Mouse (Mus musculus): Measurements from ENCODE around the gene Wnt10b. TPM values are rescaled to one million over a fixed set of nuclear protein-coding genes. Genes with fewer than 3 reads are reported as not detected.

Wnt10b gene
- polyA plus RNA-seq, 1 experiment from 2014 or later, result 0.40 TPM

DNA sequence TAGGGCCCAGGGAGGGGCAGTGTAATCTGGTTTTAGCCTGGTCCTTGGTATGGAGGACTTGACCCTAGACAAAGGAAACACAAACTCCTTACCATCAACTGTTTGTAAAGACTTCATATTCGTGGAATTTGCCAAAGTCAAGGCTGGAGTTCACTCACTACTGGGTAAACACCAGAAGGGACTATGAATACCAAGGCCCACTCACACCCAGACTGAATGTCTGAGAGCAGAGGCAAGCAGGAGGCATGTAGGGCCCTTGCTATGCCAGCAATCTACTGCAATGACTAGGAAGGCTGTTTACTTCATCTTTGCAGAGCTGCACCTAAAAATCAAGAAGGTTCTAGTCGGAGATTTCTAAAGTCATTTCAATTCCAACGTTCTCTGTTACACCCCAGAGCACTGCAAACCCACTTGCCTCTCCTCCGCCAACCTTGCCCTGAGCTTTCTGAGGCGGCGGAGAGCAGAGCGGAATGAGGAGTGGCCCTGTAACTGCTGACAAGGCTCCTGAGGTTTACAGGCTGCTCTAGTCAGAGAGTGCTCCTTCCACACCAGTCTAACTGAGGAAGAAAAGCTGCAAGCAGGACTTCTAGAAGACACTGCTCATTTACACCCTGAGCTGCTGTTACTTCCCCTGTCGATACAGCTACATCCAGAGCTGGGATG lies 35.1 kb downstream of the Wnt10b start:
- Histone ChIP-seq H3K4me1 (ENCODE audit: control insufficient read depth, insufficient read depth, low read length) (no peaks in the 10 kb centered on the region), H3K9me3 (ENCODE audit: control insufficient read depth, low read length) (no peaks in the 10 kb centered on the region), H3K4me2 (no peak overlapping the region), H3K4me3 (ENCODE audit: low read depth, low read length) (no peak overlapping the region), H3K27ac (ENCODE audit: low read depth, low read length) (no peak overlapping the region), H3K36me3 (ENCODE audit: control insufficient read depth, insufficient read depth, low read length) (peaks cover 9% of the 10 kb centered on the region; the same call in 1 of the 2 replicates), H3K9ac (ENCODE audit: low read length) (no peak overlapping the region), H3K27me3 (ENCODE audit: control insufficient read depth, insufficient read depth, low read length) (no peaks in the 10 kb centered on the region)
- 86% methylated on average over 8 of the region's 8 CpGs for WGBS
- ATAC-seq (ENCODE audit: low FRiP score) (no peak), DNase-seq (ENCODE audit: low spot score, missing footprints) (no peak)

DNA sequence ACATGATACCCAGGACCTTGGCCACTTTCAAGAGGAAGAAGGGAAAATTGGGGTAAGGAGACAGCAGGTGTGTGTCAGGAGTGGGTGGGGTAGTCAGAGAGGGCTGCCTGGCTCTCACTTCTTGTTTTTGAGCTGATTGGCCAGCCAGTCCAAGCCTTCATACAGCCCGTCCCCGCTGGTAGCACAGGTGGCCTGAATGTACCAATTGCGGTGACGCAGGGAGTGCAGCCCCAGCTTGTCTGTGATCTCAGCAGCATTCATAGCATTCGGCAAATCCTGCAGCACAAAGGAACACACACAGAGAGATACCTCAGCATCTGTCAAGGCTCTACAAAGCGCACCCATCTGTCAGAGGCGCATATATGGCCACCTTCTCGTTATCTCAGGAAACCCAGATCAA lies 37.7 kb downstream of the Wnt10b start:
- Histone ChIP-seq H3K9me3 (ENCODE audit: control insufficient read depth, low read length) (no peaks in the 10 kb centered on the region), H3K4me3 (ENCODE audit: low read depth, low read length) (no peak overlapping the region), H3K27ac (ENCODE audit: low read depth, low read length) (no peak overlapping the region), H3K9ac (ENCODE audit: low read length) (no peak overlapping the region), H3K4me1 (ENCODE audit: control insufficient read depth, insufficient read depth, low read length) (no peaks in the 10 kb centered on the region), H3K36me3 (ENCODE audit: control insufficient read depth, insufficient read depth, low read length) (peaks cover 13% of the 10 kb centered on the region; the same call in 1 of the 2 replicates), H3K27me3 (ENCODE audit: control insufficient read depth, insufficient read depth, low read length) (no peaks in the 10 kb centered on the region), H3K4me2 (no peak overlapping the region)
- DNase-seq (ENCODE audit: low spot score, missing footprints), result peak; percentile 45
- ATAC-seq (ENCODE audit: low FRiP score), result no peak
- WGBS, result 88% methylated on average over 8 of the region's 8 CpGs

DNA sequence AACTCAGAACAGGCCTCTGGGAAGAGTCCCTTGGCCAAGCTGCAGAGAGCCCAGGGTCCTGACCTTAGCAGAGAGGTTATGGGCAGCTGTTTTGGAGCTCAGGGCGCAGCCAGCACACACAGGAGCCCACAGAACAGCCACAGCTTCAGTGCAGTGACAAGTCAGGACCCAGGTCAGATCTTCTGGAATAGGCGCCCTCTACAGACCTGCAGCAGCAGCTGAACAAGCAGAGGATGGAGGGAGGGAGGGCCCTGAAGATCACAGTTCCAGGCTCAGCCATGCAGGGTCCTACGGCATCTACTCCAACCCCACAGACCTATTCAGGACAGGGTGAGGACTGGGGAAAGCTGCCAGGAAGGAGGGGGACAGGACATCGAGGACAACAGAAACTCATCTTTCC lies 39.2 kb downstream of the Wnt10b start:
- 73% methylated on average over 4 of the region's 4 CpGs for WGBS

DNA sequence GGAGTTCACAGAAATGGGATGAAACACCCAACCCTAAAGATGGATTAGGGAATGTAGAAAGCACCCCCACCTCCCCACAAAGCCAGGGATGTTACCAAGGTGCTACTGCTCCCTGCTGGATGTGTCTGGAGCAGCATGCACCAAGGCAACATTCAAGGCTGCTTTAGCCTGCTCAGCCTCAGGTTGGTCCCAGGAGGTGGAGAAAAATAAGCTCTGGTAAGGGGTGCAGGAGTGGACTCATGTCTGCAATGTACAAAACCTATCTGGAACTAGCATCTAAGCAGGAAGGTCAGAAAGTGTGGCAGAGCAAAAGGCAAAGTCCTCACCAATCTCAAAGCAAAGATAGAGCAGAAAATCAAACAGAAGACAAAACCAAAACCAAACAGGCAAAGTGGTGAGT lies 40.1 kb downstream of the Wnt10b start:
- no peak overlapping the region for H3K27ac ChIP-seq (ENCODE audit: low read depth, low read length)
- no peak overlapping the region for H3K4me3 ChIP-seq (ENCODE audit: low read depth, low read length)
- DNase-seq (ENCODE audit: low spot score, missing footprints) (peak; percentile 78), ATAC-seq (ENCODE audit: low FRiP score) (no peak)
- H3K4me1 ChIP-seq (ENCODE audit: control insufficient read depth, insufficient read depth, low read length), result no peaks in the 10 kb centered on the region
- no peak overlapping the region for H3K9ac ChIP-seq (ENCODE audit: low read length)
- H3K9me3 ChIP-seq (ENCODE audit: control insufficient read depth, low read length), result no peaks in the 10 kb centered on the region
- no peak overlapping the region for H3K4me2 ChIP-seq
- no peaks in the 10 kb centered on the region for H3K27me3 ChIP-seq (ENCODE audit: control insufficient read depth, insufficient read depth, low read length)
- peaks cover 13% of the 10 kb centered on the region; the same call in 1 of the 2 replicates for H3K36me3 ChIP-seq (ENCODE audit: control insufficient read depth, insufficient read depth, low read length)

More for the DNA sequence above, 39.2 kb downstream of the Wnt10b start:
- Histone ChIP-seq H3K27me3 (ENCODE audit: control insufficient read depth, insufficient read depth, low read length) (no peaks in the 10 kb centered on the region), H3K4me3 (ENCODE audit: low read depth, low read length) (no peak overlapping the region), H3K9me3 (ENCODE audit: control insufficient read depth, low read length) (no peaks in the 10 kb centered on the region), H3K4me1 (ENCODE audit: control insufficient read depth, insufficient read depth, low read length) (no peaks in the 10 kb centered on the region), H3K36me3 (ENCODE audit: control insufficient read depth, insufficient read depth, low read length) (peaks cover 13% of the 10 kb centered on the region; the same call in 1 of the 2 replicates), H3K27ac (ENCODE audit: low read depth, low read length) (no peak overlapping the region), H3K9ac (ENCODE audit: low read length) (no peak overlapping the region), H3K4me2 (no peak overlapping the region)
- ATAC-seq (ENCODE audit: low FRiP score) (no peak), DNase-seq (ENCODE audit: low spot score, missing footprints) (peak; percentile 37)

DNA sequence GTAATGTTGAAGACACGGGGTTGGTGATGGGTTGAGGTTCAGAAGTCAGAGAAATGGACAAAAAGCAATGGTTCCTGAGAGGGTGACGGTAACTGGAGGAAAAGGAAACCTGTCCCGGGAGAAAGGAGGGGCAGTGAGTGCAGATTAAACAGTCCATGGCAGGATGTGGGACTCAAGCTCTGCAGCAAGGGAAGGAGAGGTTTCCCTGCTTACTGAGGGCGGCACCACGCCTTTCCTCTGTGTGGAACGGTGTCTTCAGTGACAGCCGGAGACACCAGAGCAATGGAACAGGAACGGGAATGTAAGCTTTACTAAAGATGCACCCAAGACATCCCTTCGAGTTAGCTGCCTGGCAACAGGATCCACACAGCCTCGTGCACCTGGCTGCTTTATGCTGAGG lies 41.4 kb downstream of the Wnt10b start:
- no peak overlapping the region for H3K27ac ChIP-seq (ENCODE audit: low read depth, low read length)
- no peak overlapping the region for H3K4me3 ChIP-seq (ENCODE audit: low read depth, low read length)

DNA sequence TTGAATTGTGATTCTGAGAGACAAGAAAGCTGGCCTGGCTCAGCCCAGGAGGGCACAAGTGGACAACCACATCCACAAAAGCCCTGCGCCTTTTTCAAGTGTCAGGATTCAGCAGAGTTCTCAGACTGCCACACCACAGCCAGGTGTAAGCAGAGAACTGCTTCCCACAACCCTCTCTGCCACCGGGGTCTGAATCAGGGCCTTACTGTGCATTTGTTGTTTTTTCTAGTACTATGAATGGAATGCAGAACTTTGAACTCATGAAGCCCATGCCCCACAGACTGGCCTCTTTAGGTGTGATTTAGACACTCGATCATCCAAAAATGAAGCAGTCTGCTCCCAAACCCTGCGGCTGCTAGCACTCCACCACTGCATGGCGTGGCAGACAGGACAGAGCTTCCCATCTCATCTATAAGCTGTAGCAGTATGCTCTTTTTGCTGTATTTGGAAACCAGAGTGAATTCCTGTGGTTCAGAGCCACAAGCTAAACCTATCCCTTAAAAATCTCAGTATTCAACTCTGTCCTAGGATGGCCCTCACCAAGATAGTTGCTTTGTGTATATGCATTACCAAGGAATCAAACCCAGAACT lies 43.9 kb downstream of the Wnt10b start:
- Histone ChIP-seq H3K27ac (ENCODE audit: low read depth, low read length) (no peak overlapping the region), H3K4me2 (no peak overlapping the region), H3K9me3 (ENCODE audit: control insufficient read depth, low read length) (no peaks in the 10 kb centered on the region), H3K27me3 (ENCODE audit: control insufficient read depth, insufficient read depth, low read length) (no peaks in the 10 kb centered on the region), H3K9ac (ENCODE audit: low read length) (no peak overlapping the region), H3K36me3 (ENCODE audit: control insufficient read depth, insufficient read depth, low read length) (peaks cover 5% of the 10 kb centered on the region; the same call in 1 of the 2 replicates), H3K4me3 (ENCODE audit: low read depth, low read length) (no peak overlapping the region), H3K4me1 (ENCODE audit: control insufficient read depth, insufficient read depth, low read length) (no peaks in the 10 kb centered on the region)
- 88% methylated on average over 5 of the region's 5 CpGs for WGBS
- DNase-seq (ENCODE audit: low spot score, missing footprints) (peak; percentile 45), ATAC-seq (ENCODE audit: low FRiP score) (no peak)

More for the DNA sequence above, 41.4 kb downstream of the Wnt10b start:
- H3K36me3 ChIP-seq (ENCODE audit: control insufficient read depth, insufficient read depth, low read length), result peaks cover 13% of the 10 kb centered on the region; the same call in 1 of the 2 replicates
- H3K9me3 ChIP-seq (ENCODE audit: control insufficient read depth, low read length), result no peaks in the 10 kb centered on the region
- no peak overlapping the region for H3K9ac ChIP-seq (ENCODE audit: low read length)
- H3K27me3 ChIP-seq (ENCODE audit: control insufficient read depth, insufficient read depth, low read length), result no peaks in the 10 kb centered on the region
- H3K4me1 ChIP-seq (ENCODE audit: control insufficient read depth, insufficient read depth, low read length), result no peaks in the 10 kb centered on the region
- no peak for ATAC-seq (ENCODE audit: low FRiP score)
- no peak overlapping the region for H3K4me2 ChIP-seq
- WGBS, result 92% methylated on average over 10 of the region's 10 CpGs
- DNase-seq (ENCODE audit: low spot score, missing footprints), result peak; percentile 8

DNA sequence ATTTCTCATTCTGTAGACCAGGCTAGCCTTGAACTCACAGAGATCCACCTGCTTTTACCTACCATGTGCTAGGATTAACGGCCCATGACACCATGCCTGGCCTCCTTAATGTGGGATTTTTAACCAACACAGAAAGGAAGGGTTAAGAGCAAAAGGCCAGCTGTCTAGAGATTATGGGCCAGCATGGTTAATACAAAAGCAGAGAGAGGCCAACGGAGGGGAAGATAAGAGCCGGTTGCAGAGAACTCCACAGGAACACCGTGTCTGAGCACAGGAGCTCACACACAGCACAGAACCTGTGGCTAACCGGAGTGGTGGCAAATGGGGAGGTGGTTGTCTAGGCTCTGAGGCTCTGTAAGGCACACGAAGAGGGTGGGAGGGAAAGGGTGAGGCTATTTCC lies 44.6 kb downstream of the Wnt10b start:
- DNase-seq (ENCODE audit: low spot score, missing footprints) (no peak), ATAC-seq (ENCODE audit: low FRiP score) (no peak)
- Histone ChIP-seq H3K27me3 (ENCODE audit: control insufficient read depth, insufficient read depth, low read length) (no peaks in the 10 kb centered on the region), H3K4me1 (ENCODE audit: control insufficient read depth, insufficient read depth, low read length) (no peaks in the 10 kb centered on the region), H3K4me2 (no peak overlapping the region), H3K4me3 (ENCODE audit: low read depth, low read length) (no peak overlapping the region), H3K27ac (ENCODE audit: low read depth, low read length) (no peak overlapping the region), H3K9ac (ENCODE audit: low read length) (no peak overlapping the region), H3K9me3 (ENCODE audit: control insufficient read depth, low read length) (no peaks in the 10 kb centered on the region), H3K36me3 (ENCODE audit: control insufficient read depth, insufficient read depth, low read length) (peaks cover 5% of the 10 kb centered on the region; the same call in 1 of the 2 replicates)
- 72% methylated on average over 6 of the region's 6 CpGs for WGBS

DNA sequence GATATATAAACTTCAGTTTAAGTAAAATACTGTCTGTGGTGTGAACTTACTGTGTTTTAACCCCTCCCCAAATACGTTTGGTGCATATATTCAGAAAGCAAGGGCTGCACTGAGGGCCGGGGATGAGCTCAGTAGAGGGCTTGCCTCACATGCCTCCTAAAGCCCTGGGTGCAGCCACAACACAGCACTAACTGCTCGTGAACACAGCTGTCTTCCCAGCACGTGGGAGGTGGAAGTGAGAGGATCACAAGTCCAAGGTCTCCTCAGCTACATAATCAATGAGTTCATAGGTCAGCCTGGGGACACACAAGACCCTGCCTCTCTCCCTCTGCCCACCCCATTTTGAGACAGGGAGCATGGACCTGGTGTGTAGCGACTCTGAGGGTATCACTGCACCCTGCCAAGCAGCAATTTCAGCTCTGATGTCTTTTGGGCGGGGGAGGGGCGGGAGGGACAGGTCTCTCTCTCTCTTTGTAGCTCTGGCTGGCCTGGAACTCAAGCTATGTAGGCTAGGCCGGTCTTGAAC lies 45.9 kb downstream of the Wnt10b start:
- ATAC-seq (ENCODE audit: low FRiP score), result no peak
- Histone ChIP-seq H3K27ac (ENCODE audit: low read depth, low read length) (no peak overlapping the region), H3K4me1 (ENCODE audit: control insufficient read depth, insufficient read depth, low read length) (peaks cover 7% of the 10 kb centered on the region; the same call in 1 of the 2 replicates), H3K27me3 (ENCODE audit: control insufficient read depth, insufficient read depth, low read length) (peaks cover under 1% of the 10 kb centered on the region; the same call in 1 of the 2 replicates), H3K4me3 (ENCODE audit: low read depth, low read length) (no peak overlapping the region), H3K9me3 (ENCODE audit: control insufficient read depth, low read length) (no peaks in the 10 kb centered on the region), H3K4me2 (no peak overlapping the region), H3K9ac (ENCODE audit: low read length) (no peak overlapping the region), H3K36me3 (ENCODE audit: control insufficient read depth, insufficient read depth, low read length) (peaks cover under 1% of the 10 kb centered on the region; the same call in 1 of the 2 replicates)
- DNase-seq (ENCODE audit: low spot score, missing footprints), result peak; percentile 78
- WGBS, result 66% methylated on average over 8 of the region's 8 CpGs

DNA sequence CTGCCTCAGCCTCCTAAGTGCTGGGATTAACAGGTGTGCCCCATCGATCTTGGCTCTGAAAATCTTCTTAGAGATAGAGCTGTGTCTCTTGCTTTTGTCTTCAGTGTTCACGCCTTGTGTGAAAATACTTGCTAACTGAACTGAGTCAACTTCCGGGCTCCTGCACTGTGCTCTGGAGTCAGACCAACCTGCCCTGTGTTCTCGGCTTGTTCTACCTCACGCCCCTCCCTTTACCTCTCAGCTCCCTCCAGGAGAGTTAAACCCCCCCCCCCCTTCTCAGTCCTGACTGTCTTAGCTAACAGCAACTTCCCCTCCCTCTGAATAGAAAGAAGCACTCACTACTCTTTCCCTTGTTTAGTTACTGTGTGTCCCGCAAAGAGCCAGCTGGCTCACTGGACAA lies 47.2 kb downstream of the Wnt10b start:
- ATAC-seq (ENCODE audit: low FRiP score) (no peak), DNase-seq (ENCODE audit: low spot score, missing footprints) (no peak)
- Histone ChIP-seq H3K9ac (ENCODE audit: low read length) (no peak overlapping the region), H3K4me3 (ENCODE audit: low read depth, low read length) (no peak overlapping the region), H3K9me3 (ENCODE audit: control insufficient read depth, low read length) (no peaks in the 10 kb centered on the region), H3K4me2 (no peak overlapping the region), H3K36me3 (ENCODE audit: control insufficient read depth, insufficient read depth, low read length) (no peaks in the 10 kb centered on the region), H3K4me1 (ENCODE audit: control insufficient read depth, insufficient read depth, low read length) (peaks cover 11% of the 10 kb centered on the region; the same call in 1 of the 2 replicates), H3K27me3 (ENCODE audit: control insufficient read depth, insufficient read depth, low read length) (peaks cover 7% of the 10 kb centered on the region), H3K27ac (ENCODE audit: low read depth, low read length) (no peak overlapping the region)
- 90% methylated on average over 6 of the region's 6 CpGs for WGBS
